In genomic region chr10:80116563-80116926, GRCm38 (mm10) we compare ENCODE assay signal across 8 mouse cellular contexts. TPM values are rescaled to one million over a fixed set of nuclear protein-coding genes. Genes with fewer than 3 reads are reported as not detected.
DNase-seq lines count a peak whose midpoint lies in the region; ATAC-seq and TF ChIP-seq lines count a peak whose summit lies in the region.

No protein-coding gene starts in this region.

- H3K4me1 ChIP-seq in embryonic facial prominence, embryonic 14.5 days (ENCODE audit: control insufficient read depth, insufficient read depth, low read length): peaks cover 15% of the 10 kb centered on the region
- no peaks in the 10 kb centered on the region; the same call in 1 of the 2 replicates for H3K4me1 ChIP-seq in intestine, postnatal 0 days (replicated peaks; ENCODE audit: control insufficient read depth, insufficient read depth, low read length)
- peaks cover 34% of the 10 kb centered on the region for H3K4me1 ChIP-seq in midbrain, embryonic 16.5 days (ENCODE audit: control insufficient read depth, insufficient read depth, low read length)

- no peaks in the 10 kb centered on the region for H3K27me3 ChIP-seq in embryonic facial prominence, embryonic 14.5 days (replicated peaks; ENCODE audit: control insufficient read depth, insufficient read depth, low read length)
- no peaks in the 10 kb centered on the region for H3K27me3 ChIP-seq in intestine, postnatal 0 days (replicated peaks; ENCODE audit: control insufficient read depth, insufficient read depth, low read length)
- H3K27me3 ChIP-seq in midbrain, embryonic 16.5 days (ENCODE audit: control insufficient read depth, insufficient read depth, low read depth, low read length): no peaks in the 10 kb centered on the region

- WGBS in embryonic facial prominence, embryonic 14.5 days: under 1% methylated on average over 26 of the region's 27 CpGs
- under 1% methylated on average over 27 of the region's 27 CpGs for WGBS in intestine, postnatal 0 days
- 1% methylated on average over 27 of the region's 27 CpGs for WGBS in midbrain, embryonic 16.5 days

- TF ChIP-seq CTCF in intestine, postnatal 0 days (IDR thresholded peaks at IDR 0.05; ENCODE audit: low read depth): no peak

- no peaks in the 10 kb centered on the region for H3K9me3 ChIP-seq in embryonic facial prominence, embryonic 14.5 days (ENCODE audit: control insufficient read depth, low read length)
- H3K9me3 ChIP-seq in intestine, postnatal 0 days (ENCODE audit: control insufficient read depth): no peaks in the 10 kb centered on the region
- no peaks in the 10 kb centered on the region for H3K9me3 ChIP-seq in midbrain, embryonic 16.5 days (replicated peaks; ENCODE audit: control insufficient read depth, low read length, poor library complexity, severe bottlenecking)

- H3K27ac ChIP-seq in embryonic facial prominence, embryonic 14.5 days (replicated peaks; ENCODE audit: low read depth, low read length): no peak overlapping the region
- peak overlapping the region; percentile 41; the same call in 1 of the 2 replicates for H3K27ac ChIP-seq in intestine, postnatal 0 days (ENCODE audit: low read depth, low read length)
- no peak overlapping the region for H3K27ac ChIP-seq in midbrain, embryonic 16.5 days (ENCODE audit: low read length)

- ATAC-seq in embryonic facial prominence, embryonic 14.5 days (ENCODE audit: low read depth): no peak
- no peak for ATAC-seq in intestine, postnatal 0 days
- ATAC-seq in midbrain, embryonic 16.5 days: no peak

- peak; percentile 65 for DNase-seq in cerebellum, adult 11-12 months
- DNase-seq in cerebellum, adult 18-20 months: no peak
- DNase-seq in 3134 (ENCODE audit: extremely low read depth, insufficient read length, low spot score): peak; percentile 57
- DNase-seq in embryonic facial prominence, embryonic 14.5 days (ENCODE audit: low spot score): no peak
- no peak for DNase-seq in layer of hippocampus, adult 9-10 months (ENCODE audit: low spot score)
- no peak for DNase-seq in gastrocnemius, adult 18-20 months (ENCODE audit: low spot score)

- peak overlapping the region; percentile 99 for H3K4me3 ChIP-seq in embryonic facial prominence, embryonic 14.5 days (ENCODE audit: low read depth, low read length)
- peak overlapping the region; percentile 90 for H3K4me3 ChIP-seq in intestine, postnatal 0 days (ENCODE audit: low read depth, low read length)
- H3K4me3 ChIP-seq in midbrain, embryonic 16.5 days (ENCODE audit: low read depth, low read length): peak overlapping the region; percentile 93

- H3K36me3 ChIP-seq in embryonic facial prominence, embryonic 14.5 days (ENCODE audit: control insufficient read depth, insufficient read depth, low read length): peaks cover 30% of the 10 kb centered on the region
- peaks cover 12% of the 10 kb centered on the region for H3K36me3 ChIP-seq in intestine, postnatal 0 days (ENCODE audit: control insufficient read depth, insufficient read depth)
- H3K36me3 ChIP-seq in midbrain, embryonic 16.5 days (ENCODE audit: control insufficient read depth, insufficient read depth, low read length): peaks cover 4% of the 10 kb centered on the region; the same call in 1 of the 2 replicates

- peak overlapping the region; percentile 95 for H3K9ac ChIP-seq in embryonic facial prominence, embryonic 14.5 days (ENCODE audit: low read depth, low read length)
- H3K9ac ChIP-seq in intestine, postnatal 0 days (ENCODE audit: low read depth, low read length): peak overlapping the region; percentile 82
- peak overlapping the region; percentile 89 for H3K9ac ChIP-seq in midbrain, embryonic 16.5 days (ENCODE audit: low read depth, low read length)

- peak overlapping the region; percentile 90 for H3K4me2 ChIP-seq in embryonic facial prominence, embryonic 14.5 days (ENCODE audit: low read depth, low read length)
- peak overlapping the region; percentile 87 for H3K4me2 ChIP-seq in intestine, postnatal 0 days (replicated peaks; ENCODE audit: low read depth)
- peak overlapping the region; percentile 98 for H3K4me2 ChIP-seq in midbrain, embryonic 16.5 days (ENCODE audit: low read length)

RNA-seq across cellular contexts. Expression of gene Stk11, which starts 0.9 kb away (rescaled TPM):
- polyA plus RNA-seq in embryonic facial prominence, embryonic 14.5 days (2014; fragmentation: Nextera tagmentation; extraction: Ambion mirVana): 32.6 and 32.7 TPM in 2 replicates
- polyA plus RNA-seq in intestine, postnatal 0 days (2015; fragmentation: Nextera tagmentation; extraction: Ambion mirVana): 11.7 and 12.4 TPM in 2 replicates
- polyA plus RNA-seq in midbrain, embryonic 16.5 days (2015; fragmentation: Nextera tagmentation; extraction: Ambion mirVana): 14.2 and 15.4 TPM in 2 replicates
- 100 to 1,000 TPM; 145 to 148 TPM for total RNA-seq in gastrocnemius, adult 18-20 months (2021)

RNA-seq across cellular contexts. Expression of gene Sbno2, which starts 11.2 kb away (rescaled TPM):
- 12.8 and 14.1 TPM in 2 replicates for polyA plus RNA-seq in embryonic facial prominence, embryonic 14.5 days (2014; fragmentation: Nextera tagmentation; extraction: Ambion mirVana)
- 9.8 and 11.1 TPM in 2 replicates for polyA plus RNA-seq in intestine, postnatal 0 days (2015; fragmentation: Nextera tagmentation; extraction: Ambion mirVana)
- 11.6 and 12.5 TPM in 2 replicates for polyA plus RNA-seq in midbrain, embryonic 16.5 days (2015; fragmentation: Nextera tagmentation; extraction: Ambion mirVana)
- total RNA-seq in gastrocnemius, adult 18-20 months (2021): 1 to 10 TPM; 5.4 to 5.9 TPM

RNA-seq across cellular contexts. Expression of gene Atp5d, which starts 21.9 kb away (rescaled TPM):
- 474 and 475 TPM in 2 replicates for polyA plus RNA-seq in embryonic facial prominence, embryonic 14.5 days (2014; fragmentation: Nextera tagmentation; extraction: Ambion mirVana)
- polyA plus RNA-seq in intestine, postnatal 0 days (2015; fragmentation: Nextera tagmentation; extraction: Ambion mirVana): 1,009 and 1,013 TPM in 2 replicates
- polyA plus RNA-seq in midbrain, embryonic 16.5 days (2015; fragmentation: Nextera tagmentation; extraction: Ambion mirVana): 433 and 454 TPM in 2 replicates
- 100 to 1,000 TPM; 573 to 611 TPM for total RNA-seq in gastrocnemius, adult 18-20 months (2021)

RNA-seq across cellular contexts. Expression of gene Cbarp, which starts 24.1 kb away (rescaled TPM):
- 7.3 and 9.0 TPM in 2 replicates for polyA plus RNA-seq in embryonic facial prominence, embryonic 14.5 days (2014; fragmentation: Nextera tagmentation; extraction: Ambion mirVana)
- 2.1 and 2.7 TPM in 2 replicates for polyA plus RNA-seq in intestine, postnatal 0 days (2015; fragmentation: Nextera tagmentation; extraction: Ambion mirVana)
- 70.3 and 81.6 TPM in 2 replicates for polyA plus RNA-seq in midbrain, embryonic 16.5 days (2015; fragmentation: Nextera tagmentation; extraction: Ambion mirVana)
- 1 to 10 TPM; 1.6 to 1.9 TPM for total RNA-seq in gastrocnemius, adult 18-20 months (2021)

RNA-seq across cellular contexts. Expression of gene Midn, which starts 31.5 kb away (rescaled TPM):
- polyA plus RNA-seq in embryonic facial prominence, embryonic 14.5 days (2014; fragmentation: Nextera tagmentation; extraction: Ambion mirVana): 34.2 and 37.0 TPM in 2 replicates
- polyA plus RNA-seq in intestine, postnatal 0 days (2015; fragmentation: Nextera tagmentation; extraction: Ambion mirVana): 18.1 and 19.5 TPM in 2 replicates
- 15.5 and 21.1 TPM in 2 replicates for polyA plus RNA-seq in midbrain, embryonic 16.5 days (2015; fragmentation: Nextera tagmentation; extraction: Ambion mirVana)
- total RNA-seq in gastrocnemius, adult 18-20 months (2021): 10 to 100 TPM; 40.6 to 47.9 TPM

Comparison
In these comparisons a context has a peak if more than half of its experiments do, and no peak if none do; other contexts are left out.
1. DNase-seq: peak in cerebellum, adult 11-12 months (single experiment) and 3134 (single experiment); none in cerebellum, adult 18-20 months (0 of 2), embryonic facial prominence, embryonic 14.5 days (single experiment), layer of hippocampus, adult 9-10 months (single experiment) and gastrocnemius, adult 18-20 months (single experiment).
2. Peak in every context shown above with its lines, with median percentiles within 50 percentile points of each other: H3K4me2 ChIP-seq, H3K4me3 ChIP-seq and H3K9ac ChIP-seq.